Mouse (Mus musculus) heart, postnatal 36 days (tissue): ENCODE measurements around the gene Ankrd35. TPM values are rescaled to one million over a fixed set of nuclear protein-coding genes. Genes with fewer than 3 reads are reported as not detected.
A peak's percentile ranks its signal among the peaks of the same experiment; 100 is the strongest.
"Not testable (repeated sequence)": the region's sequence is repeated elsewhere in the genome, so short reads cannot be mapped to it uniquely, and the experiment has no call there.

ENCODE experiments used
- DNase-seq, 2 experiments: peaks; one replicate each; pipeline ENCODE4 v3.0.0; 2021 to 2022
- intact Hi-C: fragments of 180-260 bp; cut with DNase I; formaldehyde crosslinking; loops from one replicate; pipeline ENCODE4 v1.15.1; 2025
- total RNA-seq, 2 experiments: library from RNA; stranded (reverse); gene quantifications; 2 replicates each; pipeline ENCODE4 v1.2.3; 2021

Ankrd35 gene
- total RNA-seq, 2 experiments from 2014 or later, result 0.78 to 1.7 TPM

- intact Hi-C loops, result loop anchor here (5.0 kb wide), 1 partner anchor 39 kb away; the partner anchor contains the start of gene Nudt17
- no peak for DNase-seq
These were observed 1.4 kb upstream of the Ankrd35 start for GRCm38 (mm10) chr3:96668424-96669067.

GRCm38 (mm10) chr3:96671519-96671918, 1.6 kb downstream of the Ankrd35 start:
- no peak for DNase-seq
- intact Hi-C loops, result loop anchor here (2.0 kb wide), 1 partner anchor 23 kb away; no protein-coding TSS in a partner anchor

GRCm38 (mm10) chr3:96673514-96673913, 3.6 kb downstream of the Ankrd35 start:
- intact Hi-C loops, result no loop called here
- no peak for DNase-seq

GRCm38 (mm10) chr3:96674442-96674841, 4.5 kb downstream of the Ankrd35 start:
- no peak for DNase-seq
- intact Hi-C loops, result no loop called here

GRCm38 (mm10) chr3:96675171-96675570, 5.2 kb downstream of the Ankrd35 start:
- intact Hi-C loops, result no loop called here
- DNase-seq, result no peak

GRCm38 (mm10) chr3:96675690-96676089, 5.8 kb downstream of the Ankrd35 start:
- intact Hi-C loops, result no loop called here
- no peak for DNase-seq

- no peak for DNase-seq
- intact Hi-C loops, result no loop called here
These were observed 8.5 kb downstream of the Ankrd35 start for GRCm38 (mm10) chr3:96678456-96678855.

- DNase-seq, result no peak
- intact Hi-C loops, result no loop called here
These were observed 9.3 kb downstream of the Ankrd35 start for GRCm38 (mm10) chr3:96679159-96679674.

- intact Hi-C loops, result no loop called here
- DNase-seq, result no peak
These were observed 10.5 kb downstream of the Ankrd35 start for GRCm38 (mm10) chr3:96680269-96680956.

GRCm38 (mm10) chr3:96683496-96683895, 13.6 kb downstream of the Ankrd35 start:
- intact Hi-C loops, result no loop called here
- no peak for DNase-seq

GRCm38 (mm10) chr3:96684151-96684821, 14.4 kb downstream of the Ankrd35 start:
- peak in 1 of 2 experiments; percentile 17 for DNase-seq
- intact Hi-C loops, result no loop called here

- DNase-seq, result peak in 1 of 2 experiments; percentile 23
- intact Hi-C loops, result no loop called here
These were observed 14.9 kb downstream of the Ankrd35 start for GRCm38 (mm10) chr3:96684822-96685156.

- DNase-seq, intact Hi-C loops: not testable (repeated sequence)
These were observed 16.1 kb downstream of the Ankrd35 start for GRCm38 (mm10) chr3:96686057-96686456.

- intact Hi-C loops, result no loop called here
- DNase-seq, result no peak
These were observed 18.9 kb downstream of the Ankrd35 start for GRCm38 (mm10) chr3:96688854-96689253.

GRCm38 (mm10) chr3:96690298-96690697, 20.4 kb downstream of the Ankrd35 start:
- intact Hi-C loops, result no loop called here
- no peak for DNase-seq

GRCm38 (mm10) chr3:96692506-96692905, 22.6 kb downstream of the Ankrd35 start:
- intact Hi-C loops, result no loop called here
- DNase-seq, result peak; percentile 35 to 36

GRCm38 (mm10) chr3:96693579-96693978, 23.6 kb downstream of the Ankrd35 start:
- intact Hi-C loops, result no loop called here
- no peak for DNase-seq

- intact Hi-C loops, result loop anchor here (2.0 kb wide), 1 partner anchor 31 kb away; the partner anchor contains the start of genes Polr3c and Rnf115
These were observed 26.4 kb downstream of the Ankrd35 start, which contains the start of gene Pias3 for GRCm38 (mm10) chr3:96696198-96696765. TSS of gene Pias3 (plus strand) at chr3:96696384.

GRCm38 (mm10) chr3:96696766-96697732, 27.1 kb downstream of the Ankrd35 start:
- intact Hi-C loops, result loop anchor here (2.0 kb wide), 1 partner anchor 30 kb away; the partner anchor contains the start of genes Polr3c and Rnf115

More at GRCm38 (mm10) chr3:96696198-96696765, 26.4 kb downstream of the Ankrd35 start, which contains the start of gene Pias3:
- DNase-seq, result peak; percentile 83 to 89

More at GRCm38 (mm10) chr3:96696766-96697732, 27.1 kb downstream of the Ankrd35 start:
- peak; percentile 92 to 94 for DNase-seq
